Mouse (Mus musculus): Measurements from ENCODE around the gene Lamtor5. TPM values are rescaled to one million over a fixed set of nuclear protein-coding genes. Genes with fewer than 3 reads are reported as not detected.
A peak's percentile ranks its signal among the peaks of the same experiment; 100 is the strongest.

The Lamtor5 gene
- polyA plus RNA-seq, 1 experiment from 2014 or later = 99.8 TPM

- TF ChIP-seq EP300 (IDR thresholded peaks at IDR 0.05; ENCODE audit: low read depth) = no peak
- TF ChIP-seq CTCF (IDR thresholded peaks at IDR 0.05; ENCODE audit: low read depth) = no peak
- Histone ChIP-seq H3K27ac (ENCODE audit: low read depth) (no peak overlapping the region), H3K9me3 (ENCODE audit: low read length) (no peaks in the 10 kb centered on the region), H3K9ac (replicated peaks) (no peak overlapping the region), H3K36me3 (replicated peaks; ENCODE audit: insufficient read depth, low read length) (no peaks in the 10 kb centered on the region), H3K4me3 (ENCODE audit: low read depth, low read length) (no peak overlapping the region), H3K4me1 (ENCODE audit: insufficient read depth) (peaks cover 11% of the 10 kb centered on the region; the same call in 1 of the 2 replicates), H3K4me2 (ENCODE audit: low read depth, low read length) (no peak overlapping the region), H3K27me3 (ENCODE audit: insufficient read depth, low read length) (no peaks in the 10 kb centered on the region)
- ATAC-seq = no peak
- DNase-seq = no peak
- 25% methylated on average over 2 of the region's 2 CpGs for WGBS (ENCODE audit: insufficient replicate concordance)
Observed at GRCm38 (mm10) chr3:107233945-107234344, 44.7 kb upstream of the Lamtor5 start.

GRCm38 (mm10) chr3:107238051-107238450, 40.6 kb upstream of the Lamtor5 start:
- H3K27ac ChIP-seq (ENCODE audit: low read depth) = 0 out of 2 replicates have a peak overlapping the region, but pooled peaks have one; percentile 1
- DNase-seq (no peak), ATAC-seq (no peak)
- TF ChIP-seq CTCF (IDR thresholded peaks at IDR 0.05; ENCODE audit: low read depth) = no peak
- H3K4me3 ChIP-seq (ENCODE audit: low read depth, low read length) = 0 out of 2 replicates have a peak overlapping the region, but pooled peaks have one; percentile 10
- H3K9me3 ChIP-seq (ENCODE audit: low read length) = no peaks in the 10 kb centered on the region
- peaks cover 7% of the 10 kb centered on the region; the same call in 1 of the 2 replicates for H3K4me1 ChIP-seq (ENCODE audit: insufficient read depth)
- H3K36me3 ChIP-seq (replicated peaks; ENCODE audit: insufficient read depth, low read length) = no peaks in the 10 kb centered on the region
- H3K4me2 ChIP-seq (ENCODE audit: low read depth, low read length) = peak overlapping the region; percentile 54
- H3K27me3 ChIP-seq (ENCODE audit: insufficient read depth, low read length) = no peaks in the 10 kb centered on the region
- H3K9ac ChIP-seq (replicated peaks) = no peak overlapping the region
- WGBS (ENCODE audit: insufficient replicate concordance) = 96% methylated on average over 2 of the region's 2 CpGs

GRCm38 (mm10) chr3:107238471-107238980, 40.1 kb upstream of the Lamtor5 start:
- Histone ChIP-seq H3K4me3 (ENCODE audit: low read depth, low read length) (0 out of 2 replicates have a peak overlapping the region, but pooled peaks have one; percentile 10), H3K4me1 (ENCODE audit: insufficient read depth) (peaks cover 7% of the 10 kb centered on the region; the same call in 1 of the 2 replicates), H3K9ac (replicated peaks) (no peak overlapping the region), H3K9me3 (ENCODE audit: low read length) (no peaks in the 10 kb centered on the region), H3K27ac (ENCODE audit: low read depth) (0 out of 2 replicates have a peak overlapping the region, but pooled peaks have one; percentile 1), H3K36me3 (replicated peaks; ENCODE audit: insufficient read depth, low read length) (no peaks in the 10 kb centered on the region), H3K27me3 (ENCODE audit: insufficient read depth, low read length) (no peaks in the 10 kb centered on the region), H3K4me2 (ENCODE audit: low read depth, low read length) (peak overlapping the region; percentile 54)
- DNase-seq (no peak), ATAC-seq (0 out of 2 replicates have a peak, but pooled peaks have one; percentile 17)
- TF ChIP-seq EP300 (IDR thresholded peaks at IDR 0.05; ENCODE audit: low read depth) = no peak
- TF ChIP-seq CTCF (IDR thresholded peaks at IDR 0.05; ENCODE audit: low read depth) = no peak
- 74% methylated on average over 8 of the region's 8 CpGs for WGBS (ENCODE audit: insufficient replicate concordance)

- Histone ChIP-seq H3K27me3 (ENCODE audit: insufficient read depth, low read length) (no peaks in the 10 kb centered on the region), H3K4me3 (ENCODE audit: low read depth, low read length) (no peak within 1 kb of the TSS), H3K4me2 (ENCODE audit: low read depth, low read length) (peak within 1 kb of the TSS; percentile 54), H3K36me3 (replicated peaks; ENCODE audit: insufficient read depth, low read length) (no peaks in the 10 kb centered on the region), H3K9ac (replicated peaks) (no peak within 1 kb of the TSS), H3K9me3 (ENCODE audit: low read length) (no peaks in the 10 kb centered on the region), H3K27ac (ENCODE audit: low read depth) (0 out of 2 replicates have a peak within 1 kb of the TSS, but pooled peaks have one; percentile 1), H3K4me1 (ENCODE audit: insufficient read depth) (peaks cover 7% of the 10 kb centered on the region; the same call in 1 of the 2 replicates)
- no peak for TF ChIP-seq CTCF (IDR thresholded peaks at IDR 0.05; ENCODE audit: low read depth)
- DNase-seq (no peak), ATAC-seq (no peak)
- WGBS (ENCODE audit: insufficient replicate concordance) = 80% methylated on average over 9 of the region's 9 CpGs
Observed at GRCm38 (mm10) chr3:107239607-107240006, 39.1 kb upstream of the Lamtor5 start, which contains the start of gene Prok1. Gene Prok1 (minus strand): TSS chr3:107239707.

GRCm38 (mm10) chr3:107241389-107242094, 37.1 kb upstream of the Lamtor5 start:
- H3K27me3 ChIP-seq (ENCODE audit: insufficient read depth, low read length) = no peaks in the 10 kb centered on the region
- no peak overlapping the region for H3K4me3 ChIP-seq (ENCODE audit: low read depth, low read length)
- no peaks in the 10 kb centered on the region for H3K36me3 ChIP-seq (replicated peaks; ENCODE audit: insufficient read depth, low read length)
- DNase-seq = no peak
- H3K9me3 ChIP-seq (ENCODE audit: low read length) = no peaks in the 10 kb centered on the region
- no peak overlapping the region for H3K9ac ChIP-seq (replicated peaks)
- no peak for ATAC-seq
- 47% methylated on average over 14 of the region's 14 CpGs for WGBS (ENCODE audit: insufficient replicate concordance)
- no peak for TF ChIP-seq CTCF (IDR thresholded peaks at IDR 0.05; ENCODE audit: low read depth)
- no peak for TF ChIP-seq EP300 (IDR thresholded peaks at IDR 0.05; ENCODE audit: low read depth)
- peaks cover 7% of the 10 kb centered on the region; the same call in 1 of the 2 replicates for H3K4me1 ChIP-seq (ENCODE audit: insufficient read depth)
- no peak overlapping the region for H3K4me2 ChIP-seq (ENCODE audit: low read depth, low read length)
- no peak overlapping the region for H3K27ac ChIP-seq (ENCODE audit: low read depth)

- Histone ChIP-seq H3K4me2 (ENCODE audit: low read depth, low read length) (no peak overlapping the region), H3K9ac (replicated peaks) (no peak overlapping the region), H3K9me3 (ENCODE audit: low read length) (no peaks in the 10 kb centered on the region), H3K4me1 (ENCODE audit: insufficient read depth) (no peaks in the 10 kb centered on the region), H3K36me3 (replicated peaks; ENCODE audit: insufficient read depth, low read length) (no peaks in the 10 kb centered on the region), H3K27ac (ENCODE audit: low read depth) (no peak overlapping the region), H3K27me3 (ENCODE audit: insufficient read depth, low read length) (no peaks in the 10 kb centered on the region), H3K4me3 (ENCODE audit: low read depth, low read length) (no peak overlapping the region)
- DNase-seq (no peak), ATAC-seq (no peak)
- no peak for TF ChIP-seq CTCF (IDR thresholded peaks at IDR 0.05; ENCODE audit: low read depth)
- WGBS (ENCODE audit: insufficient replicate concordance) = 73% methylated on average over 6 of the region's 6 CpGs
Observed at GRCm38 (mm10) chr3:107246876-107247275, 31.8 kb upstream of the Lamtor5 start.

All from liver, postnatal 0 days (tissue).